26 mouse cellular contexts compared by ENCODE assay signal in the genomic region with DNA sequence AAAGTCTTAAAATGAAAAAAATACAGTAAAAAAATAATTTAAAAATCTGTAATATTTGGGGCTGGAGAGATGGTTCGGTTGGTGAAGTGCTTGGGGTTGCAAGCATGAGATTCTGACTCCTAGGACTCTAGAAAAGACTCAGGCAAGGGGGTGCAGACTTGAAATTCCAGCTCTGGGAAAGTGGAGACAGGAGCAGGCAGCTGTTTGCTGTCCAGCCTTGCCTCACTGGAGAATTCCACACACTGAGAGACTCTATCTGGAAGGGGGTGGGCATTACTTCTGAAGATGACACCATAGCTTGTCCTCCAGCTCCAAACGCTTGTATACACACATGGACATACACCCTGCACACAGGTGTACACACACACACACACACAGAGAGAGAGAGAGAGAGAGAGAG.
"Had no signal": no experiment of that assay in that cellular context is flagged by ENCODE, and none has a peak within 500 bp of the region (broad histone marks: within the 10 kb centered on the region; RNA-seq: fewer than 3 reads in every experiment).

No protein-coding gene starts in this region.

- H3K4me1 ChIP-seq: hindbrain, embryonic 10.5 days; hindbrain, embryonic 12.5 days; intestine, embryonic 15.5 days; kidney, embryonic 15.5 days; limb, embryonic 10.5 days; limb, embryonic 12.5 days had no signal

- H3K36me3 ChIP-seq: heart, embryonic 10.5 days; heart, embryonic 12.5 days; hindbrain, embryonic 10.5 days; hindbrain, embryonic 12.5 days; intestine, embryonic 15.5 days; kidney, embryonic 15.5 days; limb, embryonic 10.5 days; limb, embryonic 12.5 days had no signal

- H3K27me3 ChIP-seq: heart, embryonic 12.5 days; hindbrain, embryonic 12.5 days; intestine, embryonic 15.5 days; kidney, embryonic 15.5 days; limb, embryonic 12.5 days had no signal

- H3K4me3 ChIP-seq: gastrocnemius, adult 2 months; heart, embryonic 10.5 days; heart, embryonic 12.5 days; hindbrain, embryonic 10.5 days; hindbrain, embryonic 12.5 days; intestine, embryonic 15.5 days; kidney, embryonic 15.5 days; layer of hippocampus, adult 2 months; left cerebral cortex, adult 2 months; limb, embryonic 10.5 days; limb, embryonic 12.5 days had no signal

- ATAC-seq: forebrain, embryonic 16.5 days; hindbrain, embryonic 16.5 days; inflammation-experienced regulatory T-cells, adult 6 months; intestine, embryonic 15.5 days; intestine, postnatal 0 days had no signal

- H3K9me3 ChIP-seq: heart, embryonic 10.5 days; heart, embryonic 12.5 days; hindbrain, embryonic 10.5 days; hindbrain, embryonic 12.5 days; intestine, embryonic 15.5 days; kidney, embryonic 15.5 days; limb, embryonic 10.5 days; limb, embryonic 12.5 days had no signal

- H3K4me2 ChIP-seq: heart, embryonic 12.5 days; hindbrain, embryonic 12.5 days; hindbrain, embryonic 14.5 days; intestine, embryonic 15.5 days; kidney, embryonic 15.5 days; limb, embryonic 12.5 days had no signal

- H3K9ac ChIP-seq: heart, embryonic 12.5 days; hindbrain, embryonic 12.5 days; hindbrain, embryonic 14.5 days; intestine, embryonic 15.5 days; kidney, embryonic 15.5 days; limb, embryonic 12.5 days had no signal

- DNase-seq: gastrocnemius, adult 2 months; gastrocnemius, postnatal 10 days; gastrocnemius, postnatal 25 days; heart, adult 18-20 months; heart, postnatal 10 days; heart, postnatal 4 days; kidney, adult 18-20 months; kidney, adult 8-10 months; kidney, postnatal 10 days; kidney, postnatal 25 days; kidney, postnatal 4 days had no signal

- H3K27ac ChIP-seq: gastrocnemius, adult 2 months; heart, embryonic 10.5 days; hindbrain, embryonic 10.5 days; hindbrain, embryonic 12.5 days; hindbrain, embryonic 14.5 days; intestine, embryonic 15.5 days; kidney, embryonic 15.5 days; layer of hippocampus, adult 2 months; left cerebral cortex, adult 2 months; limb, embryonic 10.5 days; limb, embryonic 12.5 days had no signal
